Mouse (Mus musculus) ES-E14 (cell line): Measurements from ENCODE around the gene Mkrn1. TPM values are rescaled to one million over a fixed set of nuclear protein-coding genes. Genes with fewer than 3 reads are reported as not detected.

ENCODE experiments used
- DNase-seq: peaks from one replicate; pipeline ENCODE4 v3.0.0-alpha.2; 2013; ENCODE audit warnings: low read depth, low spot score
- H3K27ac ChIP-seq: 2 replicates; pipeline ENCODE4 v1.5.1; 2012; ENCODE audit warnings: low read depth, mild to moderate bottlenecking, low read length, moderate library complexity, mixed read lengths; ENCODE audit not compliant: poor library complexity, insufficient read depth, severe bottlenecking
- H3K36me3 ChIP-seq: 2 replicates; pipeline ENCODE4 v1.6.1; 2012; ENCODE audit warnings: mild to moderate bottlenecking, low read length, moderate library complexity, mixed read lengths; ENCODE audit not compliant: control insufficient read depth, poor library complexity, insufficient read depth, severe bottlenecking
- H3K4me1 ChIP-seq, 2 experiments: fragments of 150-350 bp in 1 of 2; sonication (generic) in 1 of 2; 2 replicates each; pipeline ENCODE4 v1.6.1; 2012; ENCODE audit warnings: low read length in 2 of 2, mild to moderate bottlenecking in 1 of 2, mixed read lengths in 1 of 2; ENCODE audit not compliant: control insufficient read depth in 2 of 2, insufficient read depth in 2 of 2, poor library complexity in 1 of 2
- H3K4me3 ChIP-seq, 2 experiments: fragments of 150-350 bp in 1 of 2; sonication (generic) in 1 of 2; 2 replicates each; pipeline ENCODE4 v1.5.1; 2012; ENCODE audit warnings: low read length in 2 of 2, low read depth in 1 of 2, mild to moderate bottlenecking in 1 of 2, mixed read lengths in 1 of 2; ENCODE audit not compliant: insufficient read depth in 1 of 2, poor library complexity in 1 of 2, severe bottlenecking in 1 of 2
- H3K9ac ChIP-seq: 2 replicates; pipeline ENCODE4 v1.6.1; 2012; ENCODE audit warnings: low read depth, mild to moderate bottlenecking, low read length, mixed read lengths; ENCODE audit not compliant: poor library complexity, insufficient read depth, severe bottlenecking
- H3K9me3 ChIP-seq: fragments of 150-350 bp; sonication (generic); 2 replicates; pipeline ENCODE4 v1.6.1; 2012; ENCODE audit warnings: low read depth, mild to moderate bottlenecking, low read length; ENCODE audit not compliant: control insufficient read depth, insufficient read depth
- CHD2 ChIP-seq: IDR thresholded peaks from 2 replicates; pipeline ENCODE4 v1.6.1; 2014; ENCODE audit warnings: mild to moderate bottlenecking, low read depth, low read length, inconsistent platforms
- HCFC1 ChIP-seq: IDR thresholded peaks from 2 replicates; pipeline ENCODE4 v1.6.1; 2012; ENCODE audit warnings: low read length, inconsistent platforms, borderline replicate concordance; ENCODE audit not compliant: insufficient read depth
- MAFK ChIP-seq: IDR thresholded peaks from 2 replicates; pipeline ENCODE4 v1.6.1; 2014; ENCODE audit warnings: mild to moderate bottlenecking, low read depth, low read length, inconsistent platforms; ENCODE audit not compliant: insufficient read depth
- ZC3H11A ChIP-seq: IDR thresholded peaks from 2 replicates; pipeline ENCODE4 v1.6.1; 2012; ENCODE audit warnings: low read depth, mild to moderate bottlenecking, inconsistent platforms, low read length, borderline replicate concordance
- ZNF384 ChIP-seq: IDR thresholded peaks from 2 replicates; pipeline ENCODE4 v1.6.1; 2012; ENCODE audit warnings: low read depth, low read length, inconsistent platforms
- in situ Hi-C, 2 experiments: fragments of 600-800 bp; cut with MboI; formaldehyde crosslinking; loops; one replicate each; pipeline ENCODE4 v1.15.1; 2025; ENCODE audit warnings: low sequenced_read_pairs in 2 of 2, inconsistent platforms in 1 of 2; ENCODE audit not compliant: unreplicated experiment in 2 of 2
- total RNA-seq: library from RNA; depleted of rRNA; stranded (reverse); fragments of 300-350 nt; gene quantifications from 2 replicates; pipeline ENCODE4 v1.2.3, GENCODE M21; 2012

Mkrn1 gene
- total RNA-seq, 1 experiment: 652 TPM

DNA sequence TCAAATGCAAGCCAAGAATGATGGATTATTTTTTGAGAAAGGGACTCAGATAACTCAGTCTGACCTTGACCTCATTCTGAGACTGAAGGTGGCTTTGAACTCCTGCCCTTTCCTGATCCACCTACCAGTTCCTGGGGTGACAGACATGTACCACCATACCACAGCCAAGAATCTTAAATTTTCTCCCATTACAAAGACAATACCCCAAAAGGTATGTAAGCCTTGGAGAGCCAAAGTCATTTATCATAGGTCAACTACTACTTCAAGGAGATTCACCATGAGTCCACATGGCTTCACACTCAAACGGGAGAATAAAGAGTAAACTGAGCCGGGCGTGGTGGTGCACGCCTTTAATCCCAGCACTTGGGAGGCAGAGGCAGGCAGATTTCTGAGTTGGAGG lies 30.3 kb upstream of the Mkrn1 start:
- no peak overlapping the region; the same call in 1 of the 2 replicates for H3K9ac ChIP-seq
- TF ChIP-seq MAFK (no peak), ZC3H11A (no peak), CHD2 (no peak), ZNF384 (no peak), HCFC1 (no peak)
- H3K4me3 ChIP-seq: no peak overlapping the region
- DNase-seq: no peak
- no peaks in the 10 kb centered on the region; the same call in 1 of the 2 replicates for H3K9me3 ChIP-seq
- peak overlapping the region; percentile 50; the same call in 1 of the 2 replicates for H3K27ac ChIP-seq
- H3K4me1 ChIP-seq: peaks cover 0 to 19% of the 10 kb centered on the region in 2 experiments; a peak in 3 of 4 replicates
- H3K36me3 ChIP-seq: no peaks in the 10 kb centered on the region
- in situ Hi-C loops: loop anchor here in 1 of 2 experiments (25.0 kb wide), 1 partner anchor 337 kb away; no protein-coding TSS in a partner anchor

DNA sequence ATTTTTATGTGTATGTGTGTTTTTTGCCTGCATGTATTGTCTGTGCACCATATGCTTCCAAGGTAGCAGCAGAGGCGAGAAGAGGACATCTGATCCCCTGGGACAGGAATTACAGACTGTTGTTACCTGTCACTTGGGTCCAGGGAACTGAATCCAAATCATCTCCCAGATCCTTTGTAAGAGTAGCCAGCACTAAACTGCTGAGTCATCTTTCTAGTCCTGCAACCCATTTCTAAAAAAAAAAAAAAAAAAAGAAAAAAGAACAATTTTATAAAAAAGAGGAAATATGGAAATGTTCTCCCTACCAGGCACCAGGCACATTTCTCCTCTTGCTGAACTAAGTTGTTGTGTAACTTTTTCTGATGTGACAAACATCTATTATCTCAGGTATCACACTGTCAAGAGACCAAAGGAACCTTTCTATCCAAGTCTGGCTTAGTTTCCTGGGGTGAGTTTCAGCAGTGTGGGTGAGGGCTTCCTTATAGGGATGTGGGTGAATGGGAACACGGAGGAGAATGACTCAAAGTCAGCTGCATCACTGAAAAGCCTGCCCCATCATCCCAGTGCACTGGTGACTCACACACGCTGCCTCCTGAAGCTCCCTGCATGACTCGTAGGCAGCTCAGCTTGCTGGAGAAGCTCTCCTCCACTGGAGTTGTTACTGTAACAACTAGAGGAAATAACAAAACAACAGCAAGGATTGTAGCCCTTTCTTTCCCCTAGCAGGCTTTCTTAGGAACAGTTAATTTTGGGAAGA lies 27.3 kb upstream of the Mkrn1 start:
- TF ChIP-seq MAFK (peak; percentile 98), ZC3H11A (no peak), ZNF384 (peak; percentile 86)
- H3K27ac ChIP-seq: peak overlapping the region; percentile 99
- in situ Hi-C loops: no loop called here
- peak overlapping the region; percentile 73; the same call in 1 of the 2 replicates for H3K9ac ChIP-seq
- H3K9me3 ChIP-seq: no peaks in the 10 kb centered on the region
- H3K4me1 ChIP-seq: peaks cover 1 to 22% of the 10 kb centered on the region in 2 experiments
- H3K4me3 ChIP-seq: peak overlapping the region in 1 of 2 experiments; percentile 43; a peak in 2 of 4 replicates
- no peaks in the 10 kb centered on the region for H3K36me3 ChIP-seq
- DNase-seq: no peak

DNA sequence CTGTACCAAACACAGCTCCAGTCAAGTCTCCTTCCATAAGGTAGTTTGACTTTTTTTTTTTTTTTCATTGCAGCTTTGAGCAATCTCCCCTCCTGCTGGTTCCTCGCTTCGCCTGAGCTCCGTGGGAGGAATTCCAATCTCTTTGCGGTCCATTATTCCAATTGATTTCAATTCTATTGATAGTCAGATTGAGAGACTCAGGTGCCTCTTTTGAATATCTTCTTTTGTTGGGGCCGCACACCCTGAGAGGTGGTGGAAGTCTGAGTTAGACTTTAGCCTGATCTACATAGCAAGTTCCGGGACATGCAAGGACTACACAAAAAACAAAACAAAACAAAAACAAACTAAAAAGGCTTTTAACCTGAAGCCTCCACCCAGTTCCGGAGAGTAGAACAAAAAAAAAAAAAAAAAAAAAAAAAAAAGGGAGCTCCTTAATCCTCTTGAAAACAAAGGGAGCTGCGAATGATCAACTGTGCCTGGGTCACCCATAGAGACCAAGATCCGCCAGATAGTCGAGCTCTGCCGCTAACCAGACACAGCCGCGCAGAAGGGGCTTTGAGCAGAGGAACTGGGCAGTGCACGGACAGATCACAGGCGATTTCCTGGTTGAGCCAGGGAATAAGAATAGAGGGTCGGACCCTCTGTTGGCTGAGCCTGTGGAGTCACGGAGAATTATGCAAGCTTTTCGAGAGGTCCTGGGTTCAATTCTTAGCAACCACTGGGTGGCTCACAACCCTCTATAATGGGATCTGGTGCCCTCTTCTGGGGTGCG lies 25.7 kb upstream of the Mkrn1 start:
- H3K4me3 ChIP-seq: peak overlapping the region; percentile 5 to 50
- no peaks in the 10 kb centered on the region for H3K9me3 ChIP-seq
- H3K9ac ChIP-seq: peak overlapping the region; percentile 76; the same call in 1 of the 2 replicates
- in situ Hi-C loops: no loop called here
- no peaks in the 10 kb centered on the region for H3K36me3 ChIP-seq
- peak overlapping the region; percentile 98 for H3K27ac ChIP-seq
- TF ChIP-seq HCFC1: no peak; the same call in 1 of the 2 replicates
- peak; percentile 52; the same call in 1 of the 2 replicates for TF ChIP-seq ZC3H11A
- TF ChIP-seq MAFK: peak; percentile 66; the same call in 1 of the 2 replicates
- TF ChIP-seq ZNF384: peak; percentile 97
- no peak; the same call in 1 of the 2 replicates for TF ChIP-seq CHD2
- DNase-seq: peak; percentile 88
- H3K4me1 ChIP-seq: peaks cover 3 to 21% of the 10 kb centered on the region in 2 experiments

DNA sequence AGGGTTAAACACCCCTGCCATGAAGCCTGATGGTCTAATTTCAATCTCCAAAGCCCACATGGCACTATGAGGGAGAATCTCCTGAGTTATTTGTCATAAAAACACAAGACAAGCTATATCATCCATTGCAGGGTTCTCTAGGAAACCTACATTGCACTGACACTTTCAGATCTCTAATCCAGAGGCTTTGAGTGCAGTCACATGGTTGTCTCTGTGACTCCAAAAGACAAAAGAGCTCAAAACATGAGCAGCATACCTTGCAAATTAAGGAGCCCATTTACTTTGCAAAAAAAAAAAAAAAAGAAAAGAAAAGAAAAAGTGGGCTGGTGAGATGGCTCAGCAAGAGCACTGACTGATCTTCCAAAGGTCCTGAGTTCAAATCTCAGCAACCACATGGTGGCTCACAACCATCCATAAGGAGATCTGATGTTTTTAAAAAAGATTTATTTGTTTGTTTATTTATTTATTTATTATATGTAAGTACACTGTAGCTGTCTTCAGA lies 22.6 kb upstream of the Mkrn1 start:
- H3K27ac ChIP-seq: peak overlapping the region; percentile 93
- peaks cover 2% of the 10 kb centered on the region; the same call in 1 of the 2 replicates for H3K36me3 ChIP-seq
- peak overlapping the region in 1 of 2 experiments; percentile 7; a peak in 1 of 4 replicates for H3K4me3 ChIP-seq
- TF ChIP-seq HCFC1 (no peak), MAFK (no peak), CHD2 (no peak), ZNF384 (peak; percentile 91), ZC3H11A (0 out of 2 replicates have a peak, but pooled peaks have one; percentile 5)
- no peaks in the 10 kb centered on the region for H3K9me3 ChIP-seq
- H3K4me1 ChIP-seq: peaks cover 3 to 22% of the 10 kb centered on the region in 2 experiments; a peak in 3 of 4 replicates
- in situ Hi-C loops: no loop called here
- peak overlapping the region; percentile 56; the same call in 1 of the 2 replicates for H3K9ac ChIP-seq
- no peak for DNase-seq
